Mouse (Mus musculus) neutrophil, adult 5-6 weeks (primary cell): Measurements from ENCODE around the gene Eddm3b. TPM values are rescaled to one million over a fixed set of nuclear protein-coding genes. Genes with fewer than 3 reads are reported as not detected.

Experiments used
- ATAC-seq: fragments of 151-379, 151-347 bp; 2 replicates; pipeline ENCODE4 v1.8.0; 2017; ENCODE audit warnings: mild to moderate bottlenecking, moderate TSS enrichment; ENCODE audit not compliant: insufficient number of reproducible peaks, poor library complexity, low FRiP score, severe bottlenecking; ENCODE audit errors: extremely low read depth
- total RNA-seq: library from RNA; stranded (forward); fragments of 200-1000 nt; gene quantifications from 2 replicates; pipeline ENCODE4 v1.2.3, GENCODE M21; 2017

Gene Eddm3b
- total RNA-seq, 1 experiment from 2014 or later: not detected

- no peak for ATAC-seq
These were observed 20.7 kb upstream of the Eddm3b start for GRCm38 (mm10) chr14:51093496-51093895.

GRCm38 (mm10) chr14:51094096-51094875 lies 19.9 kb upstream of the Eddm3b start:
- no peak for ATAC-seq

DNA sequence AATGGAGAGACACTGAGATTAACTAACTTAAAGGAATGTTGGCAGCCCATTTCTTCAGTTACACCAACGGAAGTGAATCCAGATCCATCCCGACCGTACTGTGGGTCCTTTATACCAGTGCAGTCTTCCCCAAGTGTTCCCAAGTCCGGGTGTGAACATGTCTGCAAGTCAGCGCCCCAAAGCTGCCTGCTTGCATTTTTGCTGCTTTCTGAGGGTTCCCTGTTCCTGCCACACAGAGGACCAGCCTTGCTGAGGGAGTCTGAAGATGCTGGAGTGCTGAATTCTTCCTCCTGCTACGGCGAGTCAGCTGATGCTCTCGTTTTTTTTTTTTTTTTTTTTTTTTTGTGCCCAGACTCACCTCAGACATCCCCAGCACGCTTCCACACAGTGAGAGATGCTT lies 19.3 kb upstream of the Eddm3b start:
- no peak for ATAC-seq

- ATAC-seq: no peak
These were observed 18.3 kb upstream of the Eddm3b start for GRCm38 (mm10) chr14:51095736-51096524.

DNA sequence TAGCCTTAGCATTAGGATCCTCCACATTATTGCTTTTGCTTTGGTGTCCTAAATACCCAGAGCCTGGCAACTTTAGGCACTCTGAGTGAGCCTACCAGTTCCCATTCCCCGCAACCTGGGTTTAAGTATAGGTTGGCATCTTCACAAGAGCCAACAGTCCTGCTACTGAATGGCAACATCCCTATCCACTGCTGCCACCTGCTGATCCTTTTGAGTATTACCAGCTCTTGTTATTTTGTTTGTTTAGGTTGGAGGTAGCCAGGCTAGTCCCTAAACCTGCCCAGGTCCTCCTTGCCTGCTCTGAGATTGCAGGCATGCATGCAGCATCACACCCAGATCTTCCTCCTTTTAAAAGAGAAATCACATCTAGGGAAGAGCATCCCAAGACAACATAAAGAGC lies 15.9 kb upstream of the Eddm3b start:
- peak; percentile 84 for ATAC-seq

DNA sequence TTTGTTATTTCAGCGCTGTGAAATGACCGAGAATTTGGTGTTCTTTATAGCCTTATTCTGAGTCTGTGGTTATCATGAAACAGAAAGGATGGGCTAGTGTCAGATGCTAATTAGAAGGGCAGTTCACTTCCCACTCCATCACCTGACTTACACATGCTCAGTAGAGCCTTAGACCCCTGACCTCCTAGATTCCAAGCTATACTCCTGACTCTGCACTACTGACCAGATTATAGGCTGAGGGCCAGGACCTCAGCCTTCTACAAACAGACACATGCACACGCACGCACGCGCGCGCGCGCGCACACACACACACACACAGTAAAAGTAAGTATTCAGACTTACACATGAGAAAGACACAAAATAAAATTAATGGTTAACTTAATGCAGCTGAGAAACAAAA lies 15.3 kb upstream of the Eddm3b start:
- ATAC-seq: no peak

DNA sequence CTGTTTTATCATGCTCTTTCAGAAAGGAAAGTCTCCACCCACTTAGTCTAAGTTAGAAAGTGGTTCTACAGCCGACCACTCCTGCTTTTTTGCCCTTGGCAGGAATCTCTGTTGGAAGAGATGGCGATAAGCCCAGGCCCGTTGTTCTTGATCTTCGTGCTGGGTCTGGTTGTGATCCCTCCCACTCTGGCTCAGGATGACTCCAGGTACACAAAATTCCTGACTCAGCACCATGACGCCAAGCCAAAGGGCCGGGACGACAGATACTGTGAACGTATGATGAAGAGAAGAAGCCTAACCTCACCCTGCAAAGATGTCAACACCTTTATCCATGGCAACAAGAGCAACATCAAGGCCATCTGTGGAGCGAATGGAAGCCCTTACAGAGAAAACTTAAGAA lies 12.9 kb upstream of the Eddm3b start:
- ATAC-seq: no peak

DNA sequence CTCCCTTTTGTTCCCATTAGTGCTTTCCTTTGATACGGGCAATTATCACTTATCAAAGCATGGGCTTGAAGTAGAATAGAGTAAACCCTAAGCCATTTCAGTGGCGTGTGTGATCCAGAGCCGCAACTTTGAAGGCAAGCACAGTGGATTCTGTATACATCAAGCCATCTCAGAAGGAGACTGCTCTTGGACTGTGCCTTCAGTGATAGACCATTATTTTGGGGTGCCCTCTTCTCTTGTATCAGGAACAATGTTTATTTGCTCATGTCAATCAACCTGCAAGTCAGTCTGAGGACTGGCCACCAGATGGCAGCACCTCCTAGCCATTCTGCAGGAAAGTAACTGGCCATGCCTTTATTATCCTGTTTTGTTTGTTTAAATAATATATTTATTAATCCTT lies 11.0 kb upstream of the Eddm3b start:
- peak; percentile 79 for ATAC-seq

DNA sequence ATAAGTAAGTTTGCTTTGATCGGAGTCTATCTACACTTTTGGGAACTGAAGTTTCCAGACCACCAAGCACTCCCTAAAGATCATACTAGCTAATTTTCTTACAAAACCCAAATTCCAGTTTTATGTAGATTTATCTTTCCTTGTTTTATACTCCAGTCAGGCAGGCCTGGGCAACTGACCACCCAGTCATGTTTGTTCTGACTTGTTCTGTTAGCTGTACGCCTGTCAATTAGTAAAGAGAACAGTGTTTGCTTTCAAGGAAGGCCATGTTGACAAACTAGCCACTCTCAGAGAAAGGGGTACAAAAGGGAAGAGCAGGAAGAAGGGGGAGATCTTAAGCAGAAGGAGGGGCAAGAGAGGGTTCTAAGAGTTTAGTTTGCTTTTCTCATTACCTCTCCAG lies 9.9 kb upstream of the Eddm3b start:
- no peak for ATAC-seq

GRCm38 (mm10) chr14:51106449-51106967 lies 7.7 kb upstream of the Eddm3b start:
- ATAC-seq: no peak

DNA sequence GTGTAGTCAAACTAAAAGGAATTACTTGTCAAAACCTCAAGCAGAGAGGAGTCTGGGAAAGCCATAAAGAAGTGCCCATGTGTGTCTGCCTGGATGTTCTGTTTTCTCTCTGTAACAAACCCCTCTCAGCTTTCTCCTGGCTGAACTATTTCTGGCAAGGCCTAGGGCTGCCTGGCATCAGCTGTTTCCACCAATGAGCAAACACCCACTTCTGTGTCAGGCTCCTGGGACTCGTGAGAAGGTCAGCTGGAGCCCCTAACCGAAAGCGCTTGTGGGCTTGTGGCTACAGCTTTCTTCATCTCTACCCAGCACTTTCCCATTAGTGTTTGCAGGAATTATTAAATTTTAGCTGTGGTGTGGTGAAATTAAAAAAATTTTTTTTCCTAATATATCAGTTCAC lies 2.3 kb upstream of the Eddm3b start:
- no peak for ATAC-seq

- no peak for ATAC-seq
These were observed 750 bp upstream of the Eddm3b start for GRCm38 (mm10) chr14:51113476-51113875.

GRCm38 (mm10) chr14:51125684-51126083 lies 11.5 kb downstream of the Eddm3b start:
- ATAC-seq: no peak

DNA sequence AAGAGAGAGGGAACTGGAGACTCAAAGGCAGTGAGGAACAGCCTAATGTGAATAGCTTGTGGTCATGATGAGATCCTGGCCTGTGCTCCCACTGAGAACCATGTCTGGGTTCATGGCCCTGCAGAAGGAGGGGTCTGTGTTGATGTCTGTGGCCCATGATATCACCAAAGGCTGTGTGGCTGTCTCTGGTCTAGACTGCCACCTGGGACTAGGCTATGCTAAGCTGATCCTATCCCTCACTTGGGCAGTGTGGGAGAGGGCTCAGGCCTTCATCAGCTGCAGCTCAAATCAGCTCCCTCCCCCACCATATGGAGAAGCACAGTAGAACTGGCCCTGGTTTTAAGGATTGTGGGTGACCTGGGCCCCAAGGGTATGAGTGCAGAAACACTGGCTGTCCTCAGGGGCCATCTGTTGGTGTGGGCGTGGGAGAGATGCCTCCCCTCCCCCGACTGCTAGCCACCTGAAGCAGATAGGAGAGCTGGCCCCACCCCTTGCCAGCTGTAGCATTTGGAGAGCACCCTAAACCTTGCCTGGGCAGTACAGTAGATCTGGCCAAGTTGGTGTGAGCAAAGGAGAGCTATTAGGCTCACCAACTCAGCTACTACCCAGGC lies 13.5 kb downstream of the Eddm3b start:
- peak; percentile 15; the same call in 1 of the 2 replicates for ATAC-seq

- peak; percentile 90 for ATAC-seq
These were observed 14.8 kb downstream of the Eddm3b start for GRCm38 (mm10) chr14:51128775-51129623.

DNA sequence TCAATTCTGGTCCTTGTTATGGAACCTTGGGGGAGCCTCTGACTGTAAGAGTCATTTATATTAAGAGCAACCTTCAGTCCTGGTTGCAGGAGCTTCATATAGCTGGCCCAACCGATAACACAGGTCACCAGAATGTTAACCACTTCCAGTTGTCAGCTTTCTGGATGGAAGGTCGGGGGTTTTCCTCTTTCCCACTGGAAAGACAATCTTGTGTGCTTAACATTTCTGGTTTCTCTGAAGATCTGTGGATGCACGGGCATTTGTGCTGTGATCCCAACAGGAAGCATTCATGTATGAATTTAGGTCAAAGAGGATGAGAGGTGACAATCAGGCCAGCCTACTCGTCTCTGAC lies 15.4 kb downstream of the Eddm3b start:
- no peak for ATAC-seq

DNA sequence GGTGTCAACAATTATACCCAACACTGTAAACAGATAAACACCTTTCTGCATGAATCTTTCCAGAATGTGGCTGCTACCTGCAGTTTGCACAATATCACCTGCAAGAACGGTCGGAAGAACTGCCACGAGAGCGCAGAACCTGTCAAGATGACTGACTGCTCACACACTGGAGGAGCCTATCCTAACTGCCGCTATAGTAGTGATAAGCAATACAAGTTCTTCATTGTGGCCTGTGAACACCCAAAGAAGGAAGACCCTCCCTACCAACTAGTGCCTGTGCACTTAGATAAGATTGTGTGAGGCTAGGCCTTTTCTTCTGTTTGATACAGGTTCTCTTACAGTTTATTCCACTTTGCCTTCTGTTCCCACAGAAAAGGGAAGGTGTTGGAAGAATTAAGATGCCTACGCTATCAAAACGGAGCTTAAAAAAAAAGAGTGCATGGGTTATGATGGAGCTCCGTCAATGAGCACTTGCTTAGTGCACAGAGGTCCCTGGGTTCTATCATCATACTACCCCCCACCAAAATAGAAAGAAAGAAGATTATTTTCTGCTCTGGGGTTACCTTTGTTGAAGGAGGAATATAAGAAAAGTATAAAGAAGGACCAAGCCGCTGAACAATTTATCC lies 16.2 kb downstream of the Eddm3b start:
- no peak for ATAC-seq

- no peak for ATAC-seq
These were observed 17.0 kb downstream of the Eddm3b start for GRCm38 (mm10) chr14:51131086-51131815.
